Mouse (Mus musculus) testis, postnatal 10 days (tissue): ENCODE results near the gene Tcea2.

Source experiments
- DNase-seq: peaks from one replicate; pipeline ENCODE4 v3.0.0; 2021; ENCODE audit warnings: low spot score

Tcea2 gene

GRCm38 (mm10) chr2:181675454-181675853, 4.7 kb upstream of the Tcea2 start:
- peak; percentile 88 for DNase-seq

- DNase-seq, result no peak
These were observed 3.7 kb upstream of the Tcea2 start for GRCm38 (mm10) chr2:181676424-181676823.

GRCm38 (mm10) chr2:181677096-181677754, 2.9 kb upstream of the Tcea2 start:
- no peak for DNase-seq

- DNase-seq, result no peak
These were observed 2.4 kb upstream of the Tcea2 start for GRCm38 (mm10) chr2:181677755-181678098.

GRCm38 (mm10) chr2:181678780-181679179, 1.3 kb upstream of the Tcea2 start:
- DNase-seq, result peak; percentile 74

GRCm38 (mm10) chr2:181680716-181681117, 607 bp downstream of the Tcea2 start:
- no peak for DNase-seq

GRCm38 (mm10) chr2:181681978-181682377, 1.9 kb downstream of the Tcea2 start:
- DNase-seq, result no peak

- peak; percentile 43 for DNase-seq
These were observed 3.3 kb downstream of the Tcea2 start for GRCm38 (mm10) chr2:181683381-181683780.

GRCm38 (mm10) chr2:181684713-181685112, 4.6 kb downstream of the Tcea2 start:
- no peak for DNase-seq

GRCm38 (mm10) chr2:181685686-181686085, 5.6 kb downstream of the Tcea2 start:
- DNase-seq, result no peak

GRCm38 (mm10) chr2:181687586-181687985, 7.5 kb downstream of the Tcea2 start:
- peak; percentile 32 for DNase-seq

GRCm38 (mm10) chr2:181689466-181690160, 9.5 kb downstream of the Tcea2 start:
- peak; percentile 37 for DNase-seq

GRCm38 (mm10) chr2:181691083-181691482, 11.0 kb downstream of the Tcea2 start:
- DNase-seq, result no peak

- DNase-seq, result no peak
These were observed 11.5 kb downstream of the Tcea2 start for GRCm38 (mm10) chr2:181691571-181691970.

GRCm38 (mm10) chr2:181692304-181692703, 12.2 kb downstream of the Tcea2 start:
- DNase-seq, result no peak

GRCm38 (mm10) chr2:181693339-181694280, 13.5 kb downstream of the Tcea2 start, which contains the start of gene Rgs19:
Rgs19 (minus strand) TSS chr2:181693977.
- peak; percentile 77 for DNase-seq

- peak; percentile 20 for DNase-seq
These were observed 14.5 kb downstream of the Tcea2 start for GRCm38 (mm10) chr2:181694581-181694980.

GRCm38 (mm10) chr2:181695776-181696175, 15.7 kb downstream of the Tcea2 start:
- peak; percentile 23 for DNase-seq

- DNase-seq, result peak; percentile 34
These were observed 16.8 kb downstream of the Tcea2 start for GRCm38 (mm10) chr2:181696801-181697420.

GRCm38 (mm10) chr2:181698241-181698640, 18.1 kb downstream of the Tcea2 start, which contains the start of gene Lkaaear1:
Lkaaear1 (minus strand) TSS chr2:181698442.
- DNase-seq, result peak; percentile 41

GRCm38 (mm10) chr2:181706668-181707067, 26.6 kb downstream of the Tcea2 start:
- no peak for DNase-seq

- no peak for DNase-seq
These were observed 33.6 kb downstream of the Tcea2 start for GRCm38 (mm10) chr2:181713749-181714148.
